Mouse (Mus musculus) spleen, adult 2 months (tissue): ENCODE measurements around the gene Cope.

Experiments used
- CTCF ChIP-seq: fragments of 200-500 bp; IDR thresholded peaks from 2 replicates; pipeline ENCODE4 v1.5.1; 2011; ENCODE audit warnings: mild to moderate bottlenecking, inconsistent platforms; ENCODE audit not compliant: insufficient read depth, insufficient read length, insufficient replicate concordance; ENCODE audit errors: extremely low read depth
- POLR2A ChIP-seq: fragments of 200-500 bp; IDR thresholded peaks from 2 replicates; pipeline ENCODE4 v1.6.1; 2011; ENCODE audit warnings: low read depth, low read length, inconsistent platforms

DNA sequence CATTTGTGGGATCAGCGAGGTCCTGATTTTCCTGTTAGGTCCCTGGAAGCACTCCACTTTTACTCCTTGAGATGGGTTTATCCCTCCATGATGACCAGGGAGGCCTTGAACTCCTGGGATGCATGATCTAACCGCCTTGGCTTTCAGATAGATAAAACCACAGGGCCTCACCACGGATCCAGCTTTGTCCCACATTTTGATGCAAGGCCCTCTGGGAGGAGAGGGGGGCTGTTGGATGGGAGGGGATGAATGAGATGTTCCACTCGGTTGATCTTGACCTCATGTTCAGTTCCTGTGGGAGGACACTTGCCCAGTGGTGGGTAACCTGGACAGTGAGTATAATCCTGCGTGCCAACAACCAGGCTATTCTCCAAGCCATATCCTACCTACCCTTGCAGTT is 17.9 kb upstream of the Cope start:
- TF ChIP-seq POLR2A = no peak
- TF ChIP-seq CTCF = no peak
